Mouse (Mus musculus) central nervous system, embryonic 18 days (tissue): Measurements from ENCODE around the gene Reck. TPM values are rescaled to one million over a fixed set of nuclear protein-coding genes. Genes with fewer than 3 reads are reported as not detected.

Source experiments
- polyA plus RNA-seq: library from polyadenylated mRNA; depleted of rRNA; stranded (reverse); fragments of >200 nt; gene quantifications from 2 replicates; pipeline ENCODE4 v1.2.3, GENCODE M21; 2012; rRNA removed

The Reck gene
- 9.9 and 10.3 TPM in 2 replicates for polyA plus RNA-seq

GRCm38 (mm10) chr4:43875160-43875918 lies at the start of gene Reck:
TSS of gene Reck (plus strand) at chr4:43875530.

DNA sequence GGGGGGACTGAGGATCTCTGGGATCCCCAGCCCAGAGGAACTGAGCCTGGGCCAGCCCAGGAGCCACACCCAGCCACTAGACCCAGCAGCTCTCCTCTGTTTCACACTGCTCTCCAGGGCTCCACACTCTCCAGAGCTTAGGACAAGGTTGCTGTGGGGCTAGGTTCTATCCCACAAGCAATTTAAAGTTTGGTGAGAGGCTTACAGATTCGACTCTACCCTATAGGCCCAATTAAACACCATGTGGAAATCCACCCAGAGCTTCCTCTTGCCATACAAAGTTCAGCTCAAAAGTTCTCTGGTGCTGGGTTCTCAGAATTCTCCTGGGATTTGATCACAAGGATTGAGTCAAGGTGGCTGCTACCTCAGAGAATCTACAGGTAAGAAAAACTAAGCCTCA lies 35.2 kb upstream of the Reck start, which contains the start of gene Olfr157:
Gene Olfr157, minus strand, starts transcription at position 101 of the 400 bp plus-strand sequence.

DNA sequence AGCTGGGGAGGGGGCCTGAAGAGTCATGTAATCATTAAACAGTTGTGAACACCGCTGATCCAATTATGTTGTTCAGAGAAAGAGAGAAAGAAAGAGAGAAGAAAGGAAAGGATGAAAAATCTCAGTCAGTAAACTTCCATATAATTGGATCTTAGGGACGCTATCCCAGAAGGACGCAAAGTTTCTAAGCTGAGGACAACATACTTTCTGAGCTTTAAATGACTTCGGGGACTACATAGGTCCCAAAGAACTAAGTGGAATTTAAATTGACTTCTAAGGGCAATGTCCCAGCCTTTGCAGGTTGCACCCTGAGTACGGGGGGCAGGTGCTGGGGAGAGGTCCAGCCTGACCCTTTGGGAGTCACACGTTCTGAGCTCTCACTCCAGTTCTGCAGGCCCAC lies 24.1 kb upstream of the Reck start, which contains the start of gene Olfr155:
Gene Olfr155, plus strand, starts transcription at position 301 of the 400 bp plus-strand sequence.

GRCm38 (mm10) chr4:43957292-43957845 lies 82.0 kb downstream of the Reck start, which contains the start of gene Glipr2:
TSS of gene Glipr2 (plus strand) at chr4:43957401.

DNA sequence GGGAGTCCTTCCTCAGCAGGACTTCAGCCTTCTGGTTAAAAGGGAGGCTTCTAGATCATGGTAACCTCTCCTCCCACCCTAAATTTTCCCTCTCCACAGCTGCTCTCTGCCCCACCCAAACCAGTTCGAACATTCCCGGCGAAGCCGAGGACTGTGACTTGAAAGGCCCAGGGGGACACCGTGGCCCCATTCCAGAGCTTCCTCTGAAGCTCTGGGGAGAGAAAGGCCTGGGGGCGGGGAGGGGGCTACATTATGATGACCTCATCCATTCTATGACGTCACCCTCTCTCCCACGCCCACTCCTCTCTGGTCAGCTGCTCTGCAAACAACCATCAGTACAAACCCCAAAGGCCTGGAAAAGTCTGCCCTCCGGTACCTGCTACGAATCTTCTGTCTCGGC lies 107.9 kb downstream of the Reck start, which contains the start of gene Ccin:
Gene Ccin, plus strand, starts transcription at position 303 of the 400 bp plus-strand sequence.

Other genes starting within 250 kb of the Reck start
- 71.9 and 77.8 TPM in 2 replicates for gene Npr2, start 243.6 kb upstream of the Reck start, polyA plus RNA-seq
- 6.9 and 7.0 TPM in 2 replicates for gene Spag8, start 221.9 kb upstream of the Reck start, polyA plus RNA-seq
- gene Hint2, start 219.1 kb upstream of the Reck start, polyA plus RNA-seq: 45.5 and 47.2 TPM in 2 replicates
- 18.2 and 24.2 TPM in 2 replicates for gene Tmem8b, start 206.6 kb upstream of the Reck start, polyA plus RNA-seq
- 0.30 and 0.33 TPM in 2 replicates for gene Fam221b, start 206.4 kb upstream of the Reck start, polyA plus RNA-seq
- not detected in 2 replicates for gene Olfr70, start 174.7 kb upstream of the Reck start, polyA plus RNA-seq
- not detected in 2 replicates for gene Olfr71, start 165.3 kb upstream of the Reck start, polyA plus RNA-seq
- 0.53 and 0.57 TPM in 2 replicates for gene Hrct1, start 148.3 kb upstream of the Reck start, polyA plus RNA-seq
- 0.23 and 0.47 TPM in 2 replicates for gene Spaar, start 145.5 kb upstream of the Reck start, polyA plus RNA-seq
- gene Olfr159, start 104.5 kb upstream of the Reck start, polyA plus RNA-seq: not detected in 2 replicates
- not detected in 2 replicates for gene Olfr156, start 51.6 kb upstream of the Reck start, polyA plus RNA-seq
- gene Olfr157, start 35.3 kb upstream of the Reck start, polyA plus RNA-seq: not detected in 2 replicates
- not detected in 2 replicates for gene Olfr155, start 24.0 kb upstream of the Reck start, polyA plus RNA-seq
- 20.1 TPM in 2 replicates for gene Glipr2, start 81.9 kb downstream of the Reck start, polyA plus RNA-seq
- 0.16 and 0.26 TPM in 2 replicates for gene Ccin, start 108.0 kb downstream of the Reck start, polyA plus RNA-seq
- 540 and 597 TPM in 2 replicates for gene Clta, start 128.9 kb downstream of the Reck start, polyA plus RNA-seq
- gene Gne, start 208.6 kb downstream of the Reck start, polyA plus RNA-seq: 16.4 and 16.6 TPM in 2 replicates